Mouse (Mus musculus) E14TG2a.4 (cell line): ENCODE measurements around the gene Onecut3.

Experiments used
- CTCF ChIP-seq: conservative IDR thresholded peaks from 2 replicates; pipeline ENCODE4 v1.5.1; 2014; ENCODE audit warnings: low read length
- POU5F1 ChIP-seq: IDR thresholded peaks from 2 replicates; pipeline ENCODE4 v1.6.1; 2014; ENCODE audit warnings: low read length, borderline replicate concordance

DNA sequence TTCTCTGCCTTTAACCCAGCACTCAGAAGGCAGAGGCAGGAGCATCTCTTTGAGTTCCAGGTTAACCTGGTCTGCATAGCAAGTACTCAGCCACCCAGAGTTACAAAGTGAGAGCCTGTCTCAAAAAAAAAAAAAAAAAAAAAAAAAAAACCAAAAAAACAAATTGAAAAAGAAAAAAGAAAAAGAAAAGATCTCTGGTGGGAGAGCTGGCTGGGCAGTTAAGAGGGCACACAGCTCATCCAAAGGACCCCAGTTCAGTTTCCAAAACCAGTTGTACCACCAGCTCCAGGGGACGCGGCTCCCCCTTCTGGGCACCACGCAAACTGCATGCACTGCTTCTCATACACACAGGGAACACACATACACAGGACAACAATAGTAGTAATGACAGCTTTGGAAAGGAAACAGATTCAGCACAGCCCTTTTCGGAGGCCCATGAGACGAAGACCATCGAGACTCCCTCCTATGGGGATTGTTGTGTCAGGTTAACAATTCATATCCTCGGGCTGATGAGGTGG, 7.7 kb upstream of the Onecut3 start:
- peak; percentile 92 for TF ChIP-seq CTCF
- TF ChIP-seq POU5F1 = no peak
